Mouse (Mus musculus) adrenal gland, postnatal 10 days (tissue): ENCODE measurements around the gene Rpusd2. TPM values are rescaled to one million over a fixed set of nuclear protein-coding genes. Genes with fewer than 3 reads are reported as not detected.
"Not testable (repeated sequence)": the region's sequence is repeated elsewhere in the genome, so short reads cannot be mapped to it uniquely, and the experiment has no call there.

ENCODE experiments used
- DNase-seq: peaks from one replicate; pipeline ENCODE4 v3.0.0; 2021; ENCODE audit warnings: mixed read lengths
- long read RNA-seq, 2 experiments: library from polyadenylated mRNA; stranded (forward); transcript quantifications; one replicate each; pipeline ENCODE4 v2.0.0; 2021
- total RNA-seq, 2 experiments: library from RNA; stranded (reverse); gene quantifications; 2 replicates each; pipeline ENCODE4 v1.2.3; 2021

Gene Rpusd2
- 1 to 10 TPM; 5.0 to 5.6 TPM for total RNA-seq
- long read RNA-seq, experiment 1, partial matches to known transcripts = 0 of 4 reads
- long read RNA-seq, experiment 1, other reads (novel, unspliced or antisense) = 0 of 4 reads
- long read RNA-seq, experiment 2 = 0 reads

GRCm38 (mm10) chr2:119034656-119035396 lies at the start of gene Rpusd2:
Gene Rpusd2, plus strand, starts transcription at chr2:119034790.
- DNase-seq = peak; percentile 96

GRCm38 (mm10) chr2:118995490-118995889 lies 39.1 kb upstream of the Rpusd2 start:
- DNase-seq = no peak

GRCm38 (mm10) chr2:118995919-118996797 lies 38.4 kb upstream of the Rpusd2 start:
- no peak for DNase-seq

GRCm38 (mm10) chr2:118996798-118997105 lies 37.8 kb upstream of the Rpusd2 start:
- DNase-seq = no peak

GRCm38 (mm10) chr2:118998115-118998866 lies 36.3 kb upstream of the Rpusd2 start:
- no peak for DNase-seq

- no peak for DNase-seq
Observed at GRCm38 (mm10) chr2:118999025-118999639, 35.5 kb upstream of the Rpusd2 start.

- DNase-seq = no peak
Observed at GRCm38 (mm10) chr2:119006886-119007285, 27.7 kb upstream of the Rpusd2 start.

GRCm38 (mm10) chr2:119009376-119009775 lies 25.2 kb upstream of the Rpusd2 start:
- DNase-seq = no peak

GRCm38 (mm10) chr2:119014989-119015388 lies 19.6 kb upstream of the Rpusd2 start:
- DNase-seq = no peak

GRCm38 (mm10) chr2:119015604-119016180 lies 18.9 kb upstream of the Rpusd2 start:
- DNase-seq = peak; percentile 20

- DNase-seq = not testable (repeated sequence)
Observed at GRCm38 (mm10) chr2:119016312-119016711, 18.3 kb upstream of the Rpusd2 start.

GRCm38 (mm10) chr2:119017647-119018046 lies 16.9 kb upstream of the Rpusd2 start:
- DNase-seq = no peak

- DNase-seq = peak; percentile 40
Observed at GRCm38 (mm10) chr2:119018391-119019122, 16.0 kb upstream of the Rpusd2 start.

GRCm38 (mm10) chr2:119019131-119019530 lies 15.5 kb upstream of the Rpusd2 start:
- DNase-seq = no peak

- no peak for DNase-seq
Observed at GRCm38 (mm10) chr2:119019538-119019937, 15.1 kb upstream of the Rpusd2 start.

- no peak for DNase-seq
Observed at GRCm38 (mm10) chr2:119023154-119023660, 11.4 kb upstream of the Rpusd2 start.

GRCm38 (mm10) chr2:119024536-119025238 lies 9.9 kb upstream of the Rpusd2 start:
- no peak for DNase-seq

GRCm38 (mm10) chr2:119025239-119025616 lies 9.4 kb upstream of the Rpusd2 start:
- no peak for DNase-seq

- no peak for DNase-seq
Observed at GRCm38 (mm10) chr2:119026951-119027350, 7.6 kb upstream of the Rpusd2 start.

GRCm38 (mm10) chr2:119028941-119029551 lies 5.5 kb upstream of the Rpusd2 start, which contains the start of gene Ccdc32:
Gene Ccdc32, minus strand, starts transcription at chr2:119029393.
- peak; percentile 93 for DNase-seq
